Mouse (Mus musculus) embryonic fibroblast, embryonic 13.5 days (primary cell): Measurements from ENCODE around the gene Srr.

Experiments
- CTCF ChIP-seq: IDR thresholded peaks from 2 replicates; pipeline ENCODE4 v1.5.1; 2011; ENCODE audit warnings: mild to moderate bottlenecking, control low read depth, low read length, moderate library complexity, borderline replicate concordance; ENCODE audit not compliant: insufficient read depth
- POLR2A ChIP-seq: IDR thresholded peaks from 2 replicates; pipeline ENCODE4 v1.6.1; 2011; ENCODE audit warnings: low read depth, mild to moderate bottlenecking, control low read depth, low read length, moderate library complexity

DNA sequence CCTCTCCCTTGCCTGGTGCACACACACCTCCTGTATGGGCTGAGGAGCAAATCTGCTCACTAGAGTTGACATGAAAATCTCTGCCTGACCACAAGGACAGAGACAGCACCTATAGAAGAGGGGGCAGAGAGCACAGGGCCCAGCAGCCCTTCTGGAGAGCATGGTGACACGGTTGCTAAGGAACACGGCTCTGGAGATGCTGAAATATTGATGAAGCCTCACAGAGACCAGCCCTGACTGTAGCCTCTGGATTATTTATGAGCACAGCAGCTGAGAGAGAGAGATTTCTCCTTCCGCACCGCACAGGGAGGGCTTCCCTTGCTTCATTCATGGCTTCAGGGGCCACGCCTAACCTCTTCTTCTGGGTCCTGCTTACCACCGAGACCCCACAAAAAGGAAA lies 56.1 kb downstream of the Srr start:
- no peak for TF ChIP-seq POLR2A
- TF ChIP-seq CTCF = no peak
